Mouse (Mus musculus) midbrain, embryonic 13.5 days (tissue): ENCODE data around the gene Doc2g. TPM values are rescaled to one million over a fixed set of nuclear protein-coding genes. Genes with fewer than 3 reads are reported as not detected.
A peak's percentile ranks its signal among the peaks of the same experiment; 100 is the strongest.

ENCODE experiments used
- ATAC-seq: fragments of 200-750 bp; cut with Nextera tagmentation; 2 replicates; pipeline ENCODE4 v1.8.0; 2017; ENCODE audit warnings: mild to moderate bottlenecking, moderate TSS enrichment, moderate library complexity
- H3K27ac ChIP-seq: fragments of 300-500 bp; sonication (generic); 2 replicates; pipeline ENCODE4 v1.5.1; 2015; ENCODE audit warnings: inconsistent platforms, mild to moderate bottlenecking, moderate library complexity
- H3K27me3 ChIP-seq: fragments of 300-500 bp; sonication (generic); 2 replicates; pipeline ENCODE4 v1.6.1; 2015; ENCODE audit warnings: mild to moderate bottlenecking, inconsistent platforms
- H3K36me3 ChIP-seq: fragments of 300-500 bp; sonication (generic); 2 replicates; pipeline ENCODE4 v1.6.1; 2015; ENCODE audit warnings: mild to moderate bottlenecking, inconsistent platforms
- H3K4me1 ChIP-seq: fragments of 300-500 bp; sonication (generic); replicated peaks from 2 replicates; pipeline ENCODE4 v1.6.1; 2015; ENCODE audit warnings: inconsistent platforms
- H3K4me2 ChIP-seq: fragments of 300-500 bp; sonication (generic); replicated peaks from 2 replicates; pipeline ENCODE4 v1.6.1; 2015; ENCODE audit warnings: moderate library complexity, mild to moderate bottlenecking, inconsistent platforms
- H3K4me3 ChIP-seq: fragments of 300-500 bp; sonication (generic); replicated peaks from 2 replicates; pipeline ENCODE4 v1.5.1; 2015; ENCODE audit warnings: mild to moderate bottlenecking, inconsistent platforms
- H3K9ac ChIP-seq: fragments of 300-500 bp; sonication (generic); replicated peaks from 2 replicates; pipeline ENCODE4 v1.6.1; 2015; ENCODE audit warnings: mild to moderate bottlenecking, inconsistent platforms
- H3K9me3 ChIP-seq: fragments of 300-500 bp; sonication (generic); 2 replicates; pipeline ENCODE4 v1.6.1; 2016; ENCODE audit warnings: mild to moderate bottlenecking, inconsistent platforms
- WGBS: fragments of 180-500 bp; shearing (Covaris S2); methylation state at CpG from one replicate; pipeline ENCODE4 v1.1.7; 2015; 5-methylcytosine and 5-hydroxymethylcytosine counted together
- polyA plus RNA-seq: library from polyadenylated mRNA; unstranded; fragments of >200 nt; fragmentation: Nextera tagmentation; extraction: Ambion mirVana; gene quantifications from 2 replicates; pipeline ENCODE4 v1.2.1, GENCODE M21; 2015

The Doc2g gene
- polyA plus RNA-seq, 1 experiment from 2014 or later = 7.8 TPM

DNA sequence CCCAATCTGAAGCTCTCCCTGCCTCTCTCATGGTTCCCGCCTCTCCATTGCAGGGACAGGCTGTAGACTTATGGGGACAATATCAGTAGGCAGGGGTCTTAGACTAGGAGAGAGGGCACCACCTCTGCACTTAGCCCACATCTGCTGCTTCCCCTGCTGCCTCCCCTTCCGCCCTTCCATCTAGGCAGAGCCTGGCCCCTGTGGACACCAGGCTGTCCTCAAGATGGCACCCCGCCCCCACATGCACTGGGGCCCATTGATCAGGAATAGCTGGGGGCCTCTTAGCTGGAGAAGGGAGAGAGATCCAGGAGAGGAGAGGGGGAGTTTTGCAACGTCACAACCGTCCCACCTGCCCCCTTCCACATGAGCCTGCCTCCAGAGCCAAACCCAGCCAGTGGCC is 10.7 kb upstream of the Doc2g start, which contains the start of gene Tbx10:
Gene Tbx10 (plus strand): TSS at position 337 of the 400 bp plus-strand sequence.
- H3K9ac ChIP-seq = no peak within 1 kb of the TSS
- no peak within 1 kb of the TSS for H3K4me3 ChIP-seq
- H3K4me2 ChIP-seq = no peak within 1 kb of the TSS
- H3K36me3 ChIP-seq = no peaks in the 10 kb centered on the region
- no peaks in the 10 kb centered on the region for H3K27me3 ChIP-seq
- WGBS = 57% methylated on average over 5 of the region's 5 CpGs
- no peak within 1 kb of the TSS for H3K27ac ChIP-seq
- H3K4me1 ChIP-seq = no peaks in the 10 kb centered on the region
- no peak for ATAC-seq
- peaks cover 3% of the 10 kb centered on the region; the same call in 1 of the 2 replicates for H3K9me3 ChIP-seq

DNA sequence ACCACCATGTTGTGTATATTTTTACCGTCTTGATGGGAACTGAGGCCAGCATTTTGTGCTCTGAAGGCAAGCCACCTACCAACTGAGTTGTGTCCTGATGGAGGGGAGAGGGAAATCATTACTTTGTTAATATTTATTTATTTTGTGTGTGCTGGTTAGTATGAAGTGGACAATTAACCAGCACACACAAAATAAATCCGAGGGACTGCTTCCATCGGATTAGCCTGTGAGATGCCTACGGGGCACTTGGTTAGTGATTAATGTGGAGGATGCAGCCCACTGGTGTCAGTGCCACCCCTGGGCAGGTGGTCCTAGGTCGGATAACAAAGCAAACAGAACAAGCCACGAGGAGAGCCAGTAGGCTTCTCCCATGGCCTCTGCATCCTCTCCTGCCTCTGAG is 8.2 kb upstream of the Doc2g start:
- no peak overlapping the region for H3K9ac ChIP-seq
- no peak overlapping the region for H3K27ac ChIP-seq
- H3K36me3 ChIP-seq = no peaks in the 10 kb centered on the region
- no peak overlapping the region for H3K4me3 ChIP-seq
- H3K9me3 ChIP-seq = no peaks in the 10 kb centered on the region
- H3K4me1 ChIP-seq = peaks cover 6% of the 10 kb centered on the region
- 77% methylated on average over 6 of the region's 6 CpGs for WGBS
- H3K4me2 ChIP-seq = no peak overlapping the region
- no peaks in the 10 kb centered on the region; the same call in none of the 2 replicates for H3K27me3 ChIP-seq
- no peak for ATAC-seq

DNA sequence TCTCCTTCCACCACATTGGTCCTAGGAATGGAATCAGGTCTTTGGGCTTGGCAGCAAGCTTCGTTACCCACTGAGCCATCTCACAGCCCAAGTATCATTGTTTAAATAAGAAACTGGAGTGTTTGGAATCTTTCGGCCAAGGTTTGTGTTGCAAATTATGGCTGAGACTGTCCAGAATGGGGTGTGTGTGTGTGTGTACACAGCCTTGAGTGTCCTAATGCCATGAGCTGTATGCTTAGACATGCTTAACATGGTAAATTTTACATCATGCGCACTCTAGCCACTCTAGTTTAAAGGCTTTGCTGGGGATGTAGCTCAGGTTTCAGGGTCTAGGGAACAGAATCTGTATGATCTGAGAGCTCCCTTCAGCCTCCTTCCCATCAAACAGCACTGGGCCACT is 7.6 kb upstream of the Doc2g start:
- H3K4me3 ChIP-seq = no peak overlapping the region
- H3K36me3 ChIP-seq = no peaks in the 10 kb centered on the region
- ATAC-seq = no peak
- peaks cover 6% of the 10 kb centered on the region for H3K4me1 ChIP-seq
- H3K27ac ChIP-seq = no peak overlapping the region
- no peaks in the 10 kb centered on the region; the same call in none of the 2 replicates for H3K27me3 ChIP-seq
- H3K9ac ChIP-seq = no peak overlapping the region
- no peak overlapping the region for H3K4me2 ChIP-seq
- H3K9me3 ChIP-seq = no peaks in the 10 kb centered on the region
- WGBS = 91% methylated on average over 3 of the region's 3 CpGs

DNA sequence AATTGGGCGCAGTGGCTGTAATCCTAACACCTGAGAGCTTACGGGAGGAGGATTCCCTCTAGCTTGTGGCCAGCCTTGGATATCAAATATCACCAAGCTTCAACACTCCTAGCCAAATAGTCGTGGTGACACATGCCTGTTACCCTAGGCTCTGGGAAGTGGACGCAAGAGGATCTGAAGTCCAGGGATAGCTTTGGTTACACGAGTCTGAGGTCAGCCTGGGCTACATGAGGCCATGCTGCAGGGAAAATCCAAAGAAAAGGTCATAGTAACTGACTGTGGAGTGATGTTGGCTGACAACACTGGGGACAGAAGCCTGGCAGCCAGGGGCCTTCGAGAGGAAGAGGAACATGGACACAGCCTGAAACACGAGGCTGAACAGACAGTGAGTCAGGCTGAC is 7.0 kb upstream of the Doc2g start:
- peaks cover 10% of the 10 kb centered on the region for H3K4me1 ChIP-seq
- H3K9me3 ChIP-seq = no peaks in the 10 kb centered on the region
- no peak overlapping the region for H3K27ac ChIP-seq
- no peak overlapping the region for H3K4me2 ChIP-seq
- no peaks in the 10 kb centered on the region; the same call in none of the 2 replicates for H3K27me3 ChIP-seq
- H3K36me3 ChIP-seq = no peaks in the 10 kb centered on the region
- WGBS = 76% methylated on average over 7 of the region's 7 CpGs
- peak overlapping the region; percentile 29; the same call in 1 of the 2 replicates for H3K9ac ChIP-seq
- H3K4me3 ChIP-seq = no peak overlapping the region
- ATAC-seq = no peak

DNA sequence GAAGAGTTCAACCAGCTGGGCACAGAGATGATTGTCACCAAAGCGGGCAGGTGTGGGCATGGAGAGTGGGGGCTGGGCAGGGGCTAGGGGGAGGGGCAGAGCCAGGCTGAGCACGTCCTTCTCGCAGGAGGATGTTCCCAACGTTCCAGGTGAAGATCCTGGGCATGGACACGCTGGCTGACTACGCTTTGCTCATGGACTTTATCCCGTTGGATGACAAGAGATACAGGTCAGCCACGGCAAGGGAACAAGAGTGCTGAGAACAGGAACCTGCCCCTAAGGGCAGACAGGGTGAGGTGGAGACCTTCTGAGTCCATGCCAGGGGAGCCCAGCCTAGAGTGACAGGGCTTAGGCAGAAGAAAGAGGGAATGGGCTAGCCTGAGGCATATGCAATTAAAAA is 6.4 kb upstream of the Doc2g start:
- Histone ChIP-seq H3K4me1 (peaks cover 17% of the 10 kb centered on the region), H3K9me3 (no peaks in the 10 kb centered on the region), H3K4me3 (no peak overlapping the region), H3K9ac (no peak overlapping the region), H3K4me2 (no peak overlapping the region), H3K27me3 (no peaks in the 10 kb centered on the region; the same call in none of the 2 replicates), H3K27ac (no peak overlapping the region), H3K36me3 (no peaks in the 10 kb centered on the region)
- 83% methylated on average over 8 of the region's 8 CpGs for WGBS
- no peak for ATAC-seq

DNA sequence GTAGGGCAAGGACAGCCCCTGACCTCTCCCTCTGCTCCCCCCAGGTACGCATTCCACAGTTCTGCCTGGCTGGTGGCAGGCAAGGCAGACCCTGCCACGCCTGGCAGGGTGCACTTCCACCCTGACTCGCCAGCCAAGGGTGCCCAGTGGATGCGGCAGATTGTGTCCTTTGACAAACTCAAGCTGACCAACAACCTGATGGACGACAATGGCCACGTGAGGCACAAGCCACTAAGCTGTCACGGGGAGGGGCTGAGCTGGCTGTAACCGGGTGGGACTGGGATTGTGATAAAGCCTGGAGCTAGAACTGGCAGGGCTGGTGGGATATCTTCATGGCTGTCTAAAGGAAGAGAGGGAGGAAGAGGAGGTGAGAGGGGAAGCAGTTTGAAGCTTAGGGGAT is 5.9 kb upstream of the Doc2g start:
- Histone ChIP-seq H3K4me2 (no peak overlapping the region), H3K4me1 (peaks cover 19% of the 10 kb centered on the region), H3K9ac (no peak overlapping the region), H3K4me3 (no peak overlapping the region), H3K27ac (no peak overlapping the region), H3K36me3 (no peaks in the 10 kb centered on the region), H3K27me3 (peaks cover 3% of the 10 kb centered on the region), H3K9me3 (no peaks in the 10 kb centered on the region)
- 61% methylated on average over 8 of the region's 8 CpGs for WGBS
- ATAC-seq = no peak

DNA sequence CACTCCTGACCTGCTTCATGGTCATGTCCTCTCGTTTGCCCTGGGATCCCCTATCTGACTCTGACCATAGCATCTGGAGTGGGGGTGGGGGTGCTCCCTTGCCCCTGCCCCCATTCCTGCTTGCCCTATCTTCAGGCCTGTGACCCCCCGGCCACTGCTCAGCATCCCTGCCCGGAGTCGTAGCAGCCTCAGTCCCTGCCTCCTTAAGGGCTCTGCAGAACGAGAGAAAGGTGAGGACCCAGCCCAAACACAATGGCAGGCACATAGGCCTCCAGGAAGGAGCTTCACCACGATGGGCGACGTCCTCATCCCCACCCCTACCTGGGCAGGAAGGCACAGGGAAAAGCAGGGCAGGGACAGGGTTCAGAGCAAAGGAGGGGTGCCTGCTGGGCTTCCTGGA is 4.8 kb upstream of the Doc2g start:
- H3K27ac ChIP-seq = no peak overlapping the region
- no peak overlapping the region for H3K9ac ChIP-seq
- ATAC-seq = no peak
- WGBS = 78% methylated on average over 8 of the region's 8 CpGs
- H3K36me3 ChIP-seq = no peaks in the 10 kb centered on the region
- H3K27me3 ChIP-seq = peaks cover 3% of the 10 kb centered on the region
- no peak overlapping the region for H3K4me3 ChIP-seq
- peaks cover 19% of the 10 kb centered on the region for H3K4me1 ChIP-seq
- H3K9me3 ChIP-seq = no peaks in the 10 kb centered on the region
- H3K4me2 ChIP-seq = no peak overlapping the region

DNA sequence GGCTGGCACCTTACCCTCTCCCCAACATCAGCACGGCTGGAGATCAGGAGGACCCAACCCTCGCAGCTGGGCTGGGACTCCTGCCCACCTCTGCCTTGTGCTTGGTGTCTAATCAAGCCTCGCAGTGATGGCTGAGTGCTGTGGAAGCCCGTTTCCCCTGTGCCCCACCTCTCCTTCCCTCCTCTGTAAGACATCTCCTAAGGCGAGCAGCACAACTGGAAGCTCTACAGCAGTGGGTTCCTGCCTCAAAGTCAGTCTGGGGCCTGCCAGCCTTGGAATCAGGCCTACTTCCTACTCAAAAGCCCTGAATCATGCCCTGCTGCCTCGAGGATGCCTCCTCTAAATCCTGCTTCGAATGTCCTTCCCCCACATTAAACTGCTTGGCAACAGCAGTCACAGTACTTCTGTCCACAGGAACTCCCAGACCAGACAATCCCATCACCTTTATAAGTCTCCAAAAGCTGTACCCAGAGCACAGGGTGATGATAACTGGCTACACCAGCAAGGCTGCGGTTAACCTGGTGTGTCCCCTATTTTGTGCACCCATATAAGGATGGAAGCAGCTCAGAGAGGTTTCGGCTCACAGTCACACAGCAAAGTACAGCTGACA is 3.9 kb upstream of the Doc2g start:
- Histone ChIP-seq H3K27me3 (peaks cover 3% of the 10 kb centered on the region), H3K9ac (0 out of 2 replicates have a peak overlapping the region, but pooled peaks have one; percentile 33), H3K4me1 (peaks cover 19% of the 10 kb centered on the region), H3K27ac (no peak overlapping the region), H3K4me2 (peak overlapping the region; percentile 86), H3K9me3 (no peaks in the 10 kb centered on the region), H3K36me3 (no peaks in the 10 kb centered on the region), H3K4me3 (no peak overlapping the region)
- no peak for ATAC-seq
- WGBS = 87% methylated on average over 9 of the region's 9 CpGs

DNA sequence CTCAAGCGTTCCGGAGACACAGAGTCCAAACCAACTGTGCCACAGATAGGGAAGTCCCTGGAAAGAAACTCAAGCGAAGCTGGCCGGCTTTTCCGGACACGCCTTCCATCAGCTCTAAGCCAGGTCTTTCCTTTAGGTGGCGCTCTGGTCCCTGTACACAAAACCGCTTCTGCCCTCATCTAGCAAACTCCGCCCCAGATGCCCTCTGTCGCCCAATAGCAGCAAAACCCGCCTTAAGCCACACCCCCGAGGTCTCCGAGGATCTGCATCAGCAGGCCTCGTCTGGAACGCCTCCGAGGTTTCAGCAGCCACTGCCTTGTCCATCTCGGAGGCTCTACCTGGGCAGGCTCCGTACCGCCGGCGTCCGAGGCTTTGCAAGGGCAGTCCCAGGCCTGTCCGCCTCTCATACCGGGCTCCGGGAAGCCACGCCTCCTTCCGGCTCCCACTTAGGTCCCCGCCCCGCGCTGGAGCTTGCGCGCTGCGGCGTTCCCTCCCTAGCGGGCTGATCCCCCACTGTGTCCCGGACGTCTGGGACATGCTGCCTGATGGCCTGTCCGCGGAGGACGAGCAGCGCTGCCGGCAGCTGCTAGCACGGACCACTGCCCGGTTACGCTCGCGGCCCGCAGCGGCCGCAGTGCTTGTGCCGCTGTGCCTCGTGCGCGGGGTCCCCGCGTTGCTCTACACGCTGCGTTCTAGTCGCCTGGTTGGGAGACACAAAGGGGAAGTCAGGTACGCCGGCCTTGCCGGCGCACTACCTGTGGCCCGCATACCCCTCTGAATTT is 2.8 kb upstream of the Doc2g start, which contains the start of the genes Nudt8 and Gm49405:
Gene Nudt8 (plus strand): TSS at position 462 of the 782 bp plus-strand sequence.
Gene Gm49405 (plus strand): TSS at position 508 of the 782 bp plus-strand sequence.
- Histone ChIP-seq H3K9me3 (no peaks in the 10 kb centered on the region), H3K9ac (peak within 1 kb of the TSS; percentile 88), H3K27me3 (peaks cover 3% of the 10 kb centered on the region), H3K36me3 (peaks cover 8% of the 10 kb centered on the region; the same call in 1 of the 2 replicates), H3K4me1 (peaks cover 19% of the 10 kb centered on the region), H3K4me2 (peak within 1 kb of the TSS; percentile 86), H3K27ac (peak within 1 kb of the TSS; percentile 97), H3K4me3 (peak within 1 kb of the TSS; percentile 71)
- ATAC-seq = peak; percentile 92
- WGBS = under 1% methylated on average over 64 of the region's 64 CpGs

DNA sequence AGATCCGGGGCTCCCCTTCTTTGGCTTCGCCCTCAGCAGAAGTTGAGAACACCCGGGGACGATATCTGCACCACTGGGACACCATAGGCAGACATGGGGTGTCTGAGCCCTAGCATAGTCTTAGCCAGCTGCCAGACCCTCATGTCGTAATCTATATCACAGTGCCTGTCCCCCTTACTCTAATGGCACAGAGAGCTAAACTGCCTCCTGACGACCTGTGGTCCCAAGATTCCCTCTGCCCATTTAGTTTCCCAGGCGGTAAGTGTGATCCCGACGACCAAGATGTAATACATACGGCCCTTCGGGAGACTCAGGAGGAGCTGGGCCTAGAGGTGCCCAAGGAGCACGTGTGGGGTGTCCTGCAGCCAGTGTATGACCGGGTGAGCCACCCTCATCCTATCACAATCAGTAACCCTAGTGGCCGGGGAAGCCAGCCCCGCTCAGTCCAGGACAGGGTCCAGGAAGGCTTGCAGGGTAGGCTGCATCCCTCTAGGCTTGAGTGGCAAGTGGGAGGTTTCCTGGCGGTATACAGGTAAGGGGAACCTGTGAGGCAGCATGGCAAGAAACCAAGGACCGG is 2.1 kb upstream of the Doc2g start:
- ATAC-seq = peak; percentile 46
- 20% methylated on average over 17 of the region's 17 CpGs for WGBS
- Histone ChIP-seq H3K27ac (peak overlapping the region; percentile 97), H3K9ac (peak overlapping the region; percentile 88), H3K4me2 (peak overlapping the region; percentile 86), H3K9me3 (no peaks in the 10 kb centered on the region), H3K4me3 (peak overlapping the region; percentile 71), H3K27me3 (peaks cover 3% of the 10 kb centered on the region), H3K4me1 (peaks cover 19% of the 10 kb centered on the region), H3K36me3 (peaks cover 13% of the 10 kb centered on the region)

DNA sequence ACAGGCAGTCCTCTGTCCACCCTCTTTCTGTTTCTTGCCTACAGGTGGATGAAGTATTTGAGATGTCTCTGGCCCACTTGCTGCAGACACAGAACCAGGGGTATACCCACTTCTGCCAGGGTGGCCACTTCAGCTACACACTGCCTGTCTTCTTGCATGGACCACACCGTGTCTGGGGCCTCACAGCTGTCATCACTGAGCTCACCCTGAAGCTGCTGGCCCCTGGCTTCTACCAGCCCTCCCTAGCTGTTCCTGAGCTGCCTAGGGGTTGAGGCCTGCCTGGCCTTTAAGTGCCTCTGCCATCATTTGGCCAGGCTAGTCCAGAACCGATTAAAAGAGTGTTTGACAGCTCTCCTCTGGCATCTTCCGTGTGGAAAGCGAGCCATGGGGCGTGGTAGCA is 1.4 kb upstream of the Doc2g start:
- H3K4me3 ChIP-seq = no peak overlapping the region
- WGBS = 93% methylated on average over 5 of the region's 5 CpGs
- peaks cover 19% of the 10 kb centered on the region for H3K4me1 ChIP-seq
- H3K4me2 ChIP-seq = peak overlapping the region; percentile 86
- H3K36me3 ChIP-seq = peaks cover 20% of the 10 kb centered on the region
- ATAC-seq = no peak
- H3K9ac ChIP-seq = peak overlapping the region; percentile 88; the same call in 1 of the 2 replicates
- H3K27me3 ChIP-seq = peaks cover 3% of the 10 kb centered on the region
- H3K9me3 ChIP-seq = no peaks in the 10 kb centered on the region
- H3K27ac ChIP-seq = 0 out of 2 replicates have a peak overlapping the region, but pooled peaks have one; percentile 97

DNA sequence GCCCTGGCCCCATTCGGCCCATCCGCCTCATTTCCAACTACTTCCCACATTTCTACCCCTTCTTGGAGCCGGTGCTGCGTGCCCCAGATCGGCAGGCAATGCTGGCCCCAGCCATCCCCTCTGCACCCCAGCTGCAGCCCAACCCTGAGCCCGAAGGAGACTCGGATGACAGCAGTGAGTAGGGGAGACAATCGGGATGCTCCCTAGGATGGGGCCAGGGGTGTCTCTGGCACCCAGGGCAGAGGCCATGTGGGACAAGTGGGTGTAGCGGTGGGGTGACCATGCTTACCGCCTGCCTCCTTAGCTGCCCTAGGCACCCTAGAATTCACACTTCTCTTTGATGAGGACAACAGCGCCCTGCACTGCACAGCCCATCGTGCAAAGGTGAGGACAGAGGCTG is 528 bp downstream of the Doc2g start:
- Histone ChIP-seq H3K36me3 (peaks cover 39% of the 10 kb centered on the region), H3K4me3 (no peak overlapping the region), H3K9me3 (no peaks in the 10 kb centered on the region), H3K4me2 (no peak overlapping the region), H3K27me3 (peaks cover 3% of the 10 kb centered on the region; the same call in 1 of the 2 replicates), H3K9ac (no peak overlapping the region), H3K4me1 (peaks cover 19% of the 10 kb centered on the region), H3K27ac (no peak overlapping the region)
- WGBS = 79% methylated on average over 12 of the region's 12 CpGs
- ATAC-seq = no peak
